Mouse (Mus musculus) myocyte (in vitro differentiated cells): Measurements from ENCODE around the gene Mycbp.

ENCODE experiments used
- E2F4 ChIP-seq: IDR thresholded peaks from one replicate; pipeline ENCODE4 v1.6.1; 2011; ENCODE audit warnings: mild to moderate bottlenecking, control low read depth, moderate library complexity; ENCODE audit not compliant: insufficient read depth
- MAX ChIP-seq: IDR thresholded peaks from one replicate; pipeline ENCODE4 v1.6.1; 2011; ENCODE audit warnings: low read depth, mild to moderate bottlenecking, control low read depth
- MYOD1 ChIP-seq, 3 experiments: IDR thresholded peaks; one replicate each; pipeline ENCODE4 v1.6.1; 2011; ENCODE audit warnings: control low read depth in 2 of 3, low read depth in 2 of 3, mild to moderate bottlenecking in 2 of 3, moderate library complexity in 1 of 3; ENCODE audit not compliant: insufficient read length in 2 of 3, control insufficient read depth in 1 of 3
- POLR2A ChIP-seq: IDR thresholded peaks from one replicate; pipeline ENCODE4 v1.6.1; 2011; ENCODE audit warnings: low read depth, mild to moderate bottlenecking, control low read depth, moderate library complexity; ENCODE audit not compliant: insufficient read length
- POLR2AphosphoS2 ChIP-seq: IDR thresholded peaks from one replicate; pipeline ENCODE4 v1.6.1; 2011; ENCODE audit warnings: low read depth, control low read depth; ENCODE audit not compliant: insufficient read length
- REST ChIP-seq: IDR thresholded peaks from one replicate; pipeline ENCODE4 v1.6.1; 2011; ENCODE audit warnings: mild to moderate bottlenecking, control low read depth, moderate library complexity; ENCODE audit not compliant: insufficient read depth, insufficient read length
- TCF3 ChIP-seq: IDR thresholded peaks from one replicate; pipeline ENCODE4 v1.6.1; 2011; ENCODE audit warnings: low read depth, control low read depth; ENCODE audit not compliant: insufficient read length
- USF1 ChIP-seq: IDR thresholded peaks from one replicate; pipeline ENCODE4 v1.6.1; 2011; ENCODE audit warnings: low read depth, mild to moderate bottlenecking, control low read depth, moderate library complexity

DNA sequence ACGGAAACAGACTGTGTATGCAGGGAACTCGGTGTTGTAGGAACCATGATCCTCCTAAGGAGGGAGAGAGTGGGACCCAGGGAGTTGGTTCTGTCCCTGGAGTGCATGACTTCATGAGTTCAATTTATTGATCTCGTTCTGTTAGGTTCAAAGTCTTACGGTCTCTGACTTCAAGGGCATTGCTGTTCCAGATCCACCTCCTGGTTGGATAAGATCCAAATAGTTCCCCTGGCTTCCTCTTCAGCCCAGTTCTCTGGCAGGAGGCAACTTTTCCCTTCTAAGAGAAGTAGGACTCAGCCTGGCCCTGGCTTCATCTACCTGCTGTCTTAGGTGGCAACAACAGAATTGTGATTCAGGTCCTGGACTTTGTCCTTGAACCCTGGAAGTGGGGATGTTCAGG, 53.3 kb downstream of the Mycbp start:
- TF ChIP-seq USF1 (no peak), POLR2A (no peak), POLR2AphosphoS2 (no peak), MYOD1 (IDR thresholded peaks at IDR 0.05; ENCODE audit: control insufficient read depth in 1 of 3, insufficient read length in 2 of 3, low read depth in 2 of 3) (no peak), REST (no peak), MAX (no peak), E2F4 (no peak), TCF3 (no peak)
